Mouse (Mus musculus) C2C12 (cell line): ENCODE data around the gene Bptf.

Experiments
- CEBPB ChIP-seq: IDR thresholded peaks from one replicate; pipeline ENCODE4 v1.6.1; 2011; ENCODE audit warnings: low read depth, mild to moderate bottlenecking, control low read depth, moderate library complexity
- CTCF ChIP-seq: IDR thresholded peaks from one replicate; pipeline ENCODE4 v1.5.1; 2011; ENCODE audit not compliant: control insufficient read depth, insufficient read depth, insufficient read length
- FOSL1 ChIP-seq: IDR thresholded peaks from one replicate; pipeline ENCODE4 v1.8.0; 2011; ENCODE audit warnings: mild to moderate bottlenecking, low read length; ENCODE audit not compliant: poor library complexity, insufficient read depth, severe bottlenecking
- MAX ChIP-seq: IDR thresholded peaks from one replicate; pipeline ENCODE4 v1.6.1; 2011; ENCODE audit warnings: mild to moderate bottlenecking, control low read depth
- MYOD1 ChIP-seq: IDR thresholded peaks from one replicate; pipeline ENCODE4 v1.6.1; 2011; ENCODE audit warnings: low read depth; ENCODE audit not compliant: control insufficient read depth, insufficient read length
- MYOG ChIP-seq: IDR thresholded peaks from one replicate; pipeline ENCODE4 v1.6.1; 2011; ENCODE audit not compliant: control insufficient read depth, insufficient read length; ENCODE audit errors: extremely low read depth
- USF1 ChIP-seq: IDR thresholded peaks from one replicate; pipeline ENCODE4 v1.6.1; 2011; ENCODE audit warnings: low read depth, mild to moderate bottlenecking, control low read depth, moderate library complexity

- TF ChIP-seq CTCF, result no peak
- no peak for TF ChIP-seq MAX
- TF ChIP-seq MYOD1, result no peak
- TF ChIP-seq USF1, result no peak
- TF ChIP-seq MYOG, result no peak
- TF ChIP-seq CEBPB, result no peak
- no peak for TF ChIP-seq FOSL1
Observed at GRCm38 (mm10) chr11:107017339-107017886, 114.5 kb downstream of the Bptf start.
